Mouse (Mus musculus) monocyte, adult 59 days (primary cell): Measurements from ENCODE around the gene Nr5a1. TPM values are rescaled to one million over a fixed set of nuclear protein-coding genes. Genes with fewer than 3 reads are reported as not detected.

ENCODE experiments used
- total RNA-seq, 2 experiments: library from RNA; stranded (reverse); gene quantifications; one replicate each; pipeline ENCODE4 v1.2.4; 2023

Nr5a1 gene
- not detected for total RNA-seq

DNA sequence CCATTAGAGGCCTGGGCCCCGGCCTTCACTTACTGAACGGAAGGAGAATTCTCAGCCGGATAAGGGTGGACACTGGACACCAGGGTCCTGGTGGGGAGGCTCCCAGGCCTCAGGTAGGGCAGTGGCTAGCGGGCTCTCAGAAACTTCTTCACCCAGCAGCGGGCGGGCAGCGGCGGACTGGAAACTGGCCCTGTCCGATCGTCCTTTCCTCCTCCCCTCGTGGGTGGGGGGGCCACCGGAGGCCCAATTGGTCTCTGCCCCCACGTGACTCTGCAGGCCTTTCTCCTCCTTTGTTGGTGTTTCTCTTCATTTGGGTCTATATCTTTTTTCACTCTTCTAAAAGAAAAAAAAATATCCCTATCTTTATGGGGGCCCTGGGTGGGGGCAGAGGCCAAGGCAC lies at the start of gene Nr5a1:
TSS of gene Nr5a1 (minus strand) at position 219 of the 400 bp plus-strand sequence.

GRCm38 (mm10) chr2:38643625-38644427 lies 70.5 kb downstream of the Nr5a1 start, which contains the start of gene Psmb7:
Psmb7 (minus strand) TSS chr2:38644087.

Other genes starting within 250 kb of the Nr5a1 start
- gene Nek6, start 202.9 kb downstream of the Nr5a1 start, total RNA-seq = 1 to 10 TPM; 2.7 to 6.1 TPM
- 10 to 100 TPM; 94.3 to 95.6 TPM for gene Psmb7, start 70.5 kb downstream of the Nr5a1 start, total RNA-seq
- gene Nr6a1, start 213.1 kb upstream of the Nr5a1 start, total RNA-seq = 1 to 10 TPM; 2.4 to 2.6 TPM
- gene Olfml2a, start 217.4 kb upstream of the Nr5a1 start, total RNA-seq = under 1 TPM in 1 of 2 experiments, not detected in 1; 0.15 TPM